Mouse (Mus musculus): ENCODE measurements at regions not wholly inside any gene's neighbourhood (a gene's known extent, or its start where the extent isn't known, plus 50 kb on each side); places are given as distances from the start of the nearest gene placed in this dataset.

- TF ChIP-seq CTCF (IDR thresholded peaks at IDR 0.05; ENCODE audit: low read depth) (no peak), EP300 (optimal IDR thresholded peaks at IDR 0.05) (no peak)
Measured at GRCm38 (mm10) chr10:103910098-103910497, 232.7 kb upstream of the Gm21293 start.
